Mouse (Mus musculus): ENCODE data around the gene Xkr7. TPM values are rescaled to one million over a fixed set of nuclear protein-coding genes. Genes with fewer than 3 reads are reported as not detected.

Xkr7 gene
- total RNA-seq, 2 experiments from 2014 or later = not detected

Other genes starting within 250 kb of the Xkr7 start
- 10 to 100 TPM; 52.5 to 73.5 TPM for gene Bcl2l1, start 200.1 kb upstream of the Xkr7 start, total RNA-seq (2021)
- gene Tpx2, start 183.9 kb upstream of the Xkr7 start, total RNA-seq (2021) = 1 to 10 TPM in 1 of 2 experiments, under 1 TPM in 1; 0.89 to 1.6 TPM
- gene Mylk2, start 120.5 kb upstream of the Xkr7 start, total RNA-seq (2021) = under 1 TPM in 1 of 2 experiments, not detected in 1; 0.22 TPM
- gene Foxs1, start 98.6 kb upstream of the Xkr7 start, total RNA-seq (2021) = 1 to 10 TPM; 2.8 to 3.6 TPM
- not detected for gene Dusp15, start 80.2 kb upstream of the Xkr7 start, total RNA-seq (2021)
- not detected for gene Ttll9, start 69.4 kb upstream of the Xkr7 start, total RNA-seq (2021)
- 100 to 1,000 TPM; 120 to 130 TPM for gene Pdrg1, start 16.4 kb upstream of the Xkr7 start, total RNA-seq (2021)
- gene Ccm2l, start 34.1 kb downstream of the Xkr7 start, total RNA-seq (2021) = 10 to 100 TPM; 16.0 to 23.1 TPM
- gene Hck, start 76.6 kb downstream of the Xkr7 start, total RNA-seq (2021) = 1 to 10 TPM; 1.7 to 1.9 TPM
- 10 to 100 TPM; 48.6 to 52.9 TPM for gene Tm9sf4, start 129.5 kb downstream of the Xkr7 start, total RNA-seq (2021)
- gene Tspyl3, start 193.6 kb downstream of the Xkr7 start, total RNA-seq (2021) = 1 to 10 TPM; 1.0 to 1.6 TPM
- 1 to 10 TPM; 4.0 to 4.2 TPM for gene Plagl2, start 209.6 kb downstream of the Xkr7 start, total RNA-seq (2021)
- gene Pofut1, start 209.7 kb downstream of the Xkr7 start, total RNA-seq (2021) = 10 to 100 TPM; 13.7 to 14.6 TPM